14 mouse cellular contexts compared by ENCODE assay signal in the genomic region with DNA sequence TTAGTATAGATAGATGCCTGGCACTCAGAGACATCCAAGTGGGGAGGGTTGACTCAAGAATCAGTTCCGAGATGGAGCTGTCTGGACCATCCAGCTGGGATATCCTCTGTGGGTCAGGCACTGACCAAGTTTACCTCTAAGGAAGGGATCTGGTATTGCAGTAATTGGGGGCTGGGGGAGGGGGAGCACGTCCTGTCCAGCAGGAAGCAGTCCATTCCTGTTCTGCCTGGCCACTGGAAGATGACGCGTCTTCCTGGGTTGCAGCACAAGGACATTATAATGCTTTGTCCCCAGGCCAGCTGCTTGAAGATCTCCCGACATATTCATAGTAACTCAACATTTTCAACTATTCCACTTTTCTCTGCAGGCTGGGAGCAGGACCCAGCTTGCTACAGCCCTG. TPM values are rescaled to one million over a fixed set of nuclear protein-coding genes. Genes with fewer than 3 reads are reported as not detected.
"Had no signal": no experiment of that assay in that cellular context is flagged by ENCODE, and none has a peak within 500 bp of the region (broad histone marks: within the 10 kb centered on the region; RNA-seq: fewer than 3 reads in every experiment).

No protein-coding gene starts in this region.

- H3K9me3 ChIP-seq: liver, embryonic 12.5 days; lung, embryonic 15.5 days; stomach, embryonic 15.5 days had no signal

- H3K4me3 ChIP-seq: liver, embryonic 12.5 days; lung, embryonic 15.5 days; megakaryocyte, embryonic 14.5 days; midbrain, embryonic 12.5 days; stomach, embryonic 15.5 days had no signal

- H3K4me2 ChIP-seq: liver, embryonic 12.5 days; lung, embryonic 15.5 days; stomach, embryonic 15.5 days had no signal

- H3K27me3 ChIP-seq: stomach, embryonic 15.5 days had no signal

- H3K9ac ChIP-seq: liver, embryonic 12.5 days; lung, embryonic 15.5 days; stomach, embryonic 15.5 days had no signal

- ATAC-seq: liver, embryonic 12.5 days had no signal

- DNase-seq: kidney, postnatal 14 days; left cerebral cortex, postnatal 4 days; lung, postnatal 4 days; right cerebral cortex, postnatal 14 days; thymus, adult 2 months; thymus, postnatal 25 days had no signal

- H3K27ac ChIP-seq: liver, embryonic 12.5 days; lung, embryonic 15.5 days; midbrain, embryonic 12.5 days had no signal

- H3K36me3 ChIP-seq: liver, embryonic 12.5 days; lung, embryonic 15.5 days; midbrain, embryonic 12.5 days; stomach, embryonic 15.5 days had no signal

RNA-seq across cellular contexts. Expression of gene Iqca, which starts 48.0 kb away (rescaled TPM):
- polyA plus RNA-seq: large intestine, adult 2 months; midbrain, embryonic 12.5 days; spleen, adult 2 months; stomach, embryonic 15.5 days; thymus, adult 2 months; urinary bladder, adult 2 months had no signal
